Mouse (Mus musculus): ENCODE measurements at regions not wholly inside any gene's neighbourhood (a gene's known extent, or its start where the extent isn't known, plus 50 kb on each side); places are given as distances from the start of the nearest gene placed in this dataset.

DNA sequence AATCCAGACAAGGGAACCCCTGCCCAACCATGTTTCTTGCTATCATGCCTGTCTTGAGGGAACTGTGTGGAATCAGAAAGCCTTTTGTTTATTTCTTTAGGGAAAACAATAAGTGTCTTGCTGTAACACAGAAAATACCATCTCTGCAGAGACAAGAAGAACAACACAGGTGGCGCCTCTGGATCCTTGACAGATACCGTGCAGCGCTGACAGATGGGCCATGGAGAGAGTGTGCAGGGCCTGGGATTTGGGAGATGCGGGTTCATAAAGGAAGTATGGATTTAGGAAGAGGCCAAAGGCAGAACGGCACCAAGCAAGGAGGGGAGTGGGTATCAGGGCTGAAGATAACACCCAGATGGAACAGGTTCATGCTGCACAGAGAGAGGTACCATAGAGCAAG lies 209.3 kb downstream of the Drd1 start:
- no peaks in the 10 kb centered on the region; the same call in 1 of the 2 replicates for H3K27me3 ChIP-seq
- no peak for ATAC-seq (replicated peaks; ENCODE audit: low FRiP score)
- whole genome bisulfite sequencing, result 87% methylated on average over 5 of the region's 5 CpGs
- no peak overlapping the region for H3K4me3 ChIP-seq (replicated peaks)
- H3K4me2 ChIP-seq, result no peak overlapping the region
- no peaks in the 10 kb centered on the region for H3K36me3 ChIP-seq
- H3K4me1 ChIP-seq, result no peaks in the 10 kb centered on the region
- H3K9ac ChIP-seq, result no peak overlapping the region
- H3K27ac ChIP-seq, result no peak overlapping the region
- H3K9me3 ChIP-seq (replicated peaks), result no peaks in the 10 kb centered on the region

DNA sequence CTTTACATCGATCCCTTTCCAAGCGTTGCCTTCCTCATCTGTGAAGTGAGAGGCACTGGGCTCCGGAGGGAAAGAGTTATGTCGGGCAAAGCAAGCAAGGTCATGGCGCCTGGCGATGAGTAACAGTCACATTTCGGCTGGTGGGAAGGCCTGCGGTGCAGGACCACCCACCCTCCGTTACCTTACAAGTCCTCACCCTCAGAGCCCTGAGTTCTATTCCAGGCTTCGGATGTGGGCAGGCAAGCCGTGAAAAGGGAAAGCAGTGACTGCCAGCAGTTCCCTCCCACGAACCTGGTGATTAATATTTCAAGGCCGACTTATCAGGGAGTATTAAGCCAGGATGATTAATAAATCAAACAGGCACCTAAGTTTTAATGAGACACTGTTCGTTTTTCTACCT lies 209.7 kb downstream of the Drd1 start:
- Histone ChIP-seq H3K9me3 (replicated peaks) (no peaks in the 10 kb centered on the region), H3K4me3 (replicated peaks) (no peak overlapping the region), H3K36me3 (no peaks in the 10 kb centered on the region), H3K4me2 (no peak overlapping the region), H3K9ac (no peak overlapping the region), H3K4me1 (no peaks in the 10 kb centered on the region), H3K27me3 (no peaks in the 10 kb centered on the region; the same call in 1 of the 2 replicates), H3K27ac (no peak overlapping the region)
- ATAC-seq (replicated peaks; ENCODE audit: low FRiP score), result no peak
- 63% methylated on average over 14 of the region's 14 CpGs for WGBS

DNA sequence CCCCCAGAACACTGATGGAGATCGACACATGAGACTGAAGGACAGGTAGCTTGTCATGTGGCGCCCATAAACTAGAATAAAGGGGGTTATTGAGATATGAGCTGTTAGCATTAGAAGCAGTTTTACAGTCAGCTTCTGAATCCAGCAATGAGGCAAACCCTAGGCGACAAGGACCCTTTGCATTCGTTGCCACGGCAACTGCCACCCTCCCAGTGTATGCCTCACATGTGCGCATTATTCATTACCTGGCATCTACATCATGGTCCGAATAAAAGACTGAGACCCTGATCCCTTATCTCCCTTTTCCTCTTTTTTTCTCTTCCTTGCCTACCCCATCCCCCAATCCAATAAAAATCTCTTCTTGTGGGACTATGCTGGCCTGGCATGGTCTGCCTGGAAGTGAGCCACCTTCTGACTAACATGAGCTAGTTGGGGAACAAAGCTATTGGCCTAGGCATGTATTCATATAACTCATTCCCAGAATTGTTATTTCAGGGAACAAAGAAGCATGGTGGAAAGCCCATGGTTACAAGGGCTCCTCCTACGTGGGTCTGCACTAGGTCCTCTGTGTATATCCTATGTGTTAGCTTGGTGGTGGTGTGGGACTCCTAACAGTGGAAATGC lies 229.4 kb downstream of the Drd1 start:
- WGBS, result 70% methylated on average over 8 of the region's 8 CpGs
- Histone ChIP-seq H3K27me3 (no peaks in the 10 kb centered on the region), H3K4me3 (replicated peaks) (no peak overlapping the region), H3K4me1 (no peaks in the 10 kb centered on the region), H3K27ac (no peak overlapping the region), H3K4me2 (no peak overlapping the region), H3K9me3 (replicated peaks) (no peaks in the 10 kb centered on the region; the same call in 1 of the 2 replicates), H3K36me3 (no peaks in the 10 kb centered on the region), H3K9ac (no peak overlapping the region)
- ATAC-seq (replicated peaks; ENCODE audit: low FRiP score), result no peak

DNA sequence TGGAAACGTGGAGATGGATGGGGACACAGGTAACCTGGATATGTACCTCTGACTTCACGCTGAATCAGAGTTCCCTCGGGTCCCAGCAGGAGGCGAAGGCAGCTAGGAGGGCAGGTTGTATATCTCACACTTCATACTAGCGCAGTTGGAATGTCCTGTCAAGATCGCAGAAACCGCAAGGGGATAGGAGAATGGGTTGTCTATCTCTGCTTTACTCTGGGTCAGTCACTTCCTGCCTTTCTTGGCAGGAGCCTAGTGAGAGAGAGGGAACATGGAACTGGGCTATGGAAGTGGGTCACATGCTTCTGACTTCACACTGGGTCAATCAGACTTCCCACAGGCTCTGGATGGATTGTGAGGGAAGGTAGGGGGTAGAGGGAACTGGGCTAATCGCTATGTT lies 233.4 kb downstream of the Drd1 start:
- Histone ChIP-seq H3K4me3 (replicated peaks) (no peak overlapping the region), H3K27me3 (no peaks in the 10 kb centered on the region), H3K4me2 (no peak overlapping the region), H3K9me3 (replicated peaks) (no peaks in the 10 kb centered on the region), H3K36me3 (no peaks in the 10 kb centered on the region), H3K27ac (no peak overlapping the region), H3K9ac (no peak overlapping the region), H3K4me1 (no peaks in the 10 kb centered on the region)
- no peak for ATAC-seq (replicated peaks; ENCODE audit: low FRiP score)
- 76% methylated on average over 8 of the region's 8 CpGs for WGBS

DNA sequence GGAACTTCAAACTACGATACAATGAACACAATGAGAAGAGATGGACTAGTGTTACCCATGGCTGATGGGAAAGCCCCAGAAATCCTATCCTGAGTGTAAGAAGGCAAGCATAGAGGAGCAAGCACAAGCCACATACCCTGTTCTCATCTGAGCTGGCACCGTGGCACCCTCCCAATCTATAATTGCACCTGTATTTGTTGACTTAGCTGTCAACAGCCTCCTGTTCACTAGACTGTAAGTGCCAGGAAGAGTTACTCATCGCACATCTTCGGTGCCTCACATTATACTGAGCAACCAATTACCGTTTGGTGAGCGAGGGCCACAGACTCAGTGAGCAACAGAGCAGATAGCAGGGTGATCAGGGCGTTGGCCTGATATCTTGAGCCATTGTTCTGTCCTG lies 239.9 kb downstream of the Drd1 start:
- Histone ChIP-seq H3K9me3 (replicated peaks) (no peaks in the 10 kb centered on the region), H3K9ac (no peak overlapping the region), H3K27me3 (no peaks in the 10 kb centered on the region), H3K4me2 (no peak overlapping the region), H3K36me3 (no peaks in the 10 kb centered on the region), H3K27ac (no peak overlapping the region), H3K4me1 (no peaks in the 10 kb centered on the region), H3K4me3 (replicated peaks) (no peak overlapping the region)
- ATAC-seq (replicated peaks; ENCODE audit: low FRiP score), result no peak
- 85% methylated on average over 7 of the region's 7 CpGs for WGBS

DNA sequence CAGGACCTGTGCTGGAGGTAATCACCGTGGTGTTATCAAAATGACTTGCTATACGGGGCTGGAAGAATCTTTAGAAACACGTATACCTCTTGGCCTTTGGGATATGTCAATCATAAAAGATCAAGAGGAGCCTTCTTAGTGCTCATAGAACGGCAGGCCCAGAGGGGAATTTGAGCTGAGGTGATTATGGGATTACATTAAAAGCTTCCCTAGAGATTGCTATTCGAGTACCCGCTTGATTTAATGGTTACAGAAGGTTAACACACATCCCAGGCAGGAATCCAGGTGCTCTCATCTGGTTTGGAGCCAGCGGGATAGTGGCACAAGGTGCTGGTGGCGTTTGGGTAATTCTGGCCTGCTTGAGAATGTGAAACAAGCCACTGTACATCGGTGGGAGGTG lies 241.4 kb downstream of the Drd1 start:
- H3K4me2 ChIP-seq, result no peak overlapping the region
- no peak for ATAC-seq (replicated peaks; ENCODE audit: low FRiP score)
- H3K27me3 ChIP-seq, result no peaks in the 10 kb centered on the region
- H3K36me3 ChIP-seq, result no peaks in the 10 kb centered on the region
- no peaks in the 10 kb centered on the region for H3K4me1 ChIP-seq
- H3K9ac ChIP-seq, result no peak overlapping the region
- no peak overlapping the region for H3K27ac ChIP-seq
- no peak overlapping the region for H3K4me3 ChIP-seq (replicated peaks)
- H3K9me3 ChIP-seq (replicated peaks), result no peaks in the 10 kb centered on the region
- WGBS, result 71% methylated on average over 9 of the region's 9 CpGs

DNA sequence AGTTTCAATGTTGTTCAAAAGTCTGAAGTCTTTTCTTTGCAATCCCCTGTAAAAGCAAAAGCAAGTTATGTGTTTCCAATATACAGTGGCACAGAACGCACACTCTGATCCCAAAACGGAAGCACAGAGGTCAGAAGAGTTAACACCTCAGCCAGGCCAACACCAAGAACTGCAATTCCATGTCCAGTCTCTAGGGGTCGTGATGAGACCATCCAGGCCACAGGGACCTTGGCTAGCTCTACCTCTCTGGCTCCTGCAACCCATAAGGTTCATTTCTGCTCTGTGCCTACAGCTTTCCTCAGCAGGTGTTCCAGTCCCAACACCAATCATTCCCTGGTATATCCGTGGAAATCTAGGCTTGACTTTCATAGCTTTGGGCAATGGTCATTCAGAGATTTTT lies 243.6 kb downstream of the Drd1 start:
- Histone ChIP-seq H3K9me3 (replicated peaks) (no peaks in the 10 kb centered on the region), H3K9ac (no peak overlapping the region), H3K4me2 (no peak overlapping the region), H3K27me3 (no peaks in the 10 kb centered on the region), H3K4me1 (0 out of 2 replicates have a peak, but pooled peaks cover 6% of the 10 kb centered on the region), H3K36me3 (no peaks in the 10 kb centered on the region), H3K27ac (no peak overlapping the region), H3K4me3 (replicated peaks) (no peak overlapping the region)
- WGBS, result 28% methylated on average over 4 of the region's 4 CpGs
- no peak for ATAC-seq (replicated peaks; ENCODE audit: low FRiP score)

DNA sequence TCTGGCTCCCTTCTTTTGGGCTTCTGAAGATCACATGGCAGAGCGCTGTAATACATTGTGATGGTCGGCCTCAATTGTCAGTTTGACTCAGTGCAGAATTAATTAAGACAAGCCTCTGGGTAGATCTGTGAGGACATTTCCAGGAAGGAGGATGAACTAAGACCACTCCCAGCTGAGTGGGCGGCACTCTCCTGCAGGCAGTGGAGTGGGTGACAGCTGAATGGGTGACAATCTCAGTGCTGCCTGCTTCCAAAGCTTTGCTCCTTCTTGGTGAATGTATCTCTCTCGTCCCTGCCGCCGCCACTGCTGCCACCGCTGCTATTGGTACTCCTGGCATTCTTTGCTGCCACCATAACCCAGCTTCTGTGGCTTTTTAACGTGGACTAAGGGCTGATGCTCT lies 244.4 kb downstream of the Drd1 start:
- no peaks in the 10 kb centered on the region for H3K27me3 ChIP-seq
- H3K9ac ChIP-seq, result no peak overlapping the region
- H3K4me2 ChIP-seq, result no peak overlapping the region
- WGBS, result 80% methylated on average over 8 of the region's 8 CpGs
- no peak overlapping the region for H3K27ac ChIP-seq
- H3K4me3 ChIP-seq (replicated peaks), result no peak overlapping the region
- ATAC-seq (replicated peaks; ENCODE audit: low FRiP score), result no peak
- H3K4me1 ChIP-seq, result 0 out of 2 replicates have a peak, but pooled peaks cover 6% of the 10 kb centered on the region
- H3K36me3 ChIP-seq, result no peaks in the 10 kb centered on the region
- H3K9me3 ChIP-seq (replicated peaks), result no peaks in the 10 kb centered on the region

DNA sequence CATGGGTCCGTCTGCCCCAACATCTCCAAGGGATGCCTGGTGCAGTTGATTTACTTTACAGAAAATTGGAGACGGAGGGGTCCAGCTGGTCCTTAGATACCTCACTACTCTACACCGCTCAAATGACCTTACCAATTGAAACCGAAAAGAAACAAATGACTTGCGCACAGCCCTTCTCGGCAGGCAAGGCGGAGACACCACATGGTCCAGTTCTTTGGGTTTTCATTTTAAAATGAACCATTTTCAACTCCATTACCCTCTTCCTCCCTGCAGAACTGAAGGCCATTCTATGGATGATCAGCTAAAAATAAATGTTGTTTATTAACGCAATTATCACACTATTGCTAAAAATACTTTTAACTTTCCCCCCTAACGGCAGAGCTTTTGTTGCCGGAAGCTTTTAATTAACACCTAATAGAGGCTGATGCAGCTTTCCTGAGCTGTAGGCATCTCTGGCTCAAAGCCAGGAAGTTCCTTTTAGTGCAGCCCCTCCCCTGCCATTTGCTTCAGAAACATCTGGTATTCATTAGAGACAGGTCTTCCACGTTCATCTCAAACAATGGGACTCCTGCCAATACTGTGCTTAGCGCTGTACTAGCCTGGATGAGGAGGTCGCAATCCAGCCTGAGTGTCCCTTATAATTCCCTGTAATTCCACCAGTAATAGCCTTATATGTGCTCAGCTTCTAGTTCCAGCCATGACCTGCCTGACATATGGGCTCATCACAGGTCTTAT lies 247.5 kb downstream of the Drd1 start:
- H3K4me3 ChIP-seq (replicated peaks), result no peak overlapping the region
- no peaks in the 10 kb centered on the region for H3K27me3 ChIP-seq
- ATAC-seq (replicated peaks; ENCODE audit: low FRiP score), result no peak
- H3K4me2 ChIP-seq, result no peak overlapping the region
- H3K9me3 ChIP-seq (replicated peaks), result no peaks in the 10 kb centered on the region
- WGBS, result 34% methylated on average over 13 of the region's 13 CpGs
- no peak overlapping the region for H3K9ac ChIP-seq
- 0 out of 2 replicates have a peak, but pooled peaks cover 6% of the 10 kb centered on the region for H3K4me1 ChIP-seq
- H3K36me3 ChIP-seq, result no peaks in the 10 kb centered on the region
- no peak overlapping the region for H3K27ac ChIP-seq

DNA sequence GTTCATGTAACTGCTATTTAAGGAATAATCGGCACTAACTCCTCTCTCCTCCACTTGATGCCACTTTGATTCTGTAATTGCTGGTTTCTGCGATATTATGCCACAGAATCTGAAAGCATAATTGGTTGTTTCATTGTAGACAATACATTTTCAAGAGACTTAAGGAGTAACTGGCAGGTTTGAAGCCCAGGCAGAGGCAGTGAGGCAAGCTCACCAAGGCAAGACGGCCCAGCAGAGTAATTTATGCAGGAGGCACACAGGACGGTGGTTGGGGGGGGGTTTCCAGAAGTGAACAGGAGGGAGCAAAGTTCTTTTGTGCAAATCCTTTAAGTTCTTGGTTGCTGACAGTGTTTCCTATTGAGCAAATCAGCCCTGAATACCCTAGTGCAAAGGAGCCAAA lies 249.6 kb downstream of the Drd1 start:
- H3K4me3 ChIP-seq (replicated peaks), result no peak overlapping the region
- H3K36me3 ChIP-seq, result no peaks in the 10 kb centered on the region
- 59% methylated on average over 4 of the region's 4 CpGs for WGBS
- H3K4me2 ChIP-seq, result no peak overlapping the region
- no peaks in the 10 kb centered on the region for H3K9me3 ChIP-seq (replicated peaks)
- H3K9ac ChIP-seq, result no peak overlapping the region
- H3K27me3 ChIP-seq, result no peaks in the 10 kb centered on the region
- ATAC-seq (replicated peaks; ENCODE audit: low FRiP score), result no peak
- H3K4me1 ChIP-seq, result 0 out of 2 replicates have a peak, but pooled peaks cover 6% of the 10 kb centered on the region
- no peak overlapping the region for H3K27ac ChIP-seq

DNA sequence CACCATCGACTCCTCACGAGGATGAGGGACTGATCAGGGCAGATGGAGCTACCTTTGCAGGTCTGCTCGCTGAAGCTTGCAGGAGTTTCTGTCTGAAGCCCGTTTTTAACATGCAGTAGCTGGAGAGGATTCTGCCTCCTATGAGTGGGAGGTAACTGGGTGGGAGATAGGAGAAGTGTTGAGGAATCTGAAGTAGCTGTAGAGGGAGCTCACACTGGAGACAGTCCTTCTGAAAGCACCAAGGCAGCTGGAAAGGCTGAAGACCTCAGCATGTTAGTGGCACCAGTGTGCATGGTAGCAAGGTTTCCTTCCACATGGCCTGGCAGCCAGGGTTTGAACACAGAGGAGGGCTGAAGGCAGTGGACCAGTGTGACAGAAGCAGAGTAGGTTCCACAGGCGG lies 254.5 kb downstream of the Drd1 start:
- WGBS, result 75% methylated on average over 5 of the region's 5 CpGs
- H3K27me3 ChIP-seq, result no peaks in the 10 kb centered on the region
- no peak overlapping the region for H3K9ac ChIP-seq
- no peak overlapping the region for H3K4me3 ChIP-seq (replicated peaks)
- no peaks in the 10 kb centered on the region for H3K9me3 ChIP-seq (replicated peaks)
- H3K4me1 ChIP-seq, result no peaks in the 10 kb centered on the region
- H3K36me3 ChIP-seq, result no peaks in the 10 kb centered on the region
- no peak for ATAC-seq (replicated peaks; ENCODE audit: low FRiP score)
- no peak overlapping the region for H3K27ac ChIP-seq
- no peak overlapping the region for H3K4me2 ChIP-seq

DNA sequence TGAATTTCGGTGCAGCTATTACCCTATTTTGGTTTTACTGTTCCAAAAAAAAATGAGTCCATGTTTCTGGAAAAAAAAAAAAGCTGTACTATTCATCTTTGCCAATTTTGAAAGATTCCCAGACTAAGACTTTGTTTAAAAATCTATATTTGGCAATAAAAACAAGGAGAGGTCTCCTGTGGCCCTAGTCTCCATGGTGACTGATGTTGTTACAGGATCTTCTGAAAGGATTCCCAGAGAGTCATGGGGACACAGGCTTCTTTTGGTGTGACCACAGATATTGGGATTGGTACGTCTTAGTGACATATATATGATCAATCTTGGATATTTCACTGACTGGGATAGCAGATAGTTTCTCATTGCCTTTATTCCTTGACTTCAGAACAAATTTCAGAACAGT lies 266.7 kb downstream of the Drd1 start:
- Histone ChIP-seq H3K4me2 (no peak overlapping the region), H3K27me3 (no peaks in the 10 kb centered on the region), H3K36me3 (no peaks in the 10 kb centered on the region), H3K9me3 (replicated peaks) (no peaks in the 10 kb centered on the region), H3K27ac (no peak overlapping the region), H3K9ac (no peak overlapping the region), H3K4me3 (replicated peaks) (no peak overlapping the region), H3K4me1 (no peaks in the 10 kb centered on the region)
- no peak for ATAC-seq (replicated peaks; ENCODE audit: low FRiP score)
- 76% methylated on average over 2 of the region's 2 CpGs for WGBS

DNA sequence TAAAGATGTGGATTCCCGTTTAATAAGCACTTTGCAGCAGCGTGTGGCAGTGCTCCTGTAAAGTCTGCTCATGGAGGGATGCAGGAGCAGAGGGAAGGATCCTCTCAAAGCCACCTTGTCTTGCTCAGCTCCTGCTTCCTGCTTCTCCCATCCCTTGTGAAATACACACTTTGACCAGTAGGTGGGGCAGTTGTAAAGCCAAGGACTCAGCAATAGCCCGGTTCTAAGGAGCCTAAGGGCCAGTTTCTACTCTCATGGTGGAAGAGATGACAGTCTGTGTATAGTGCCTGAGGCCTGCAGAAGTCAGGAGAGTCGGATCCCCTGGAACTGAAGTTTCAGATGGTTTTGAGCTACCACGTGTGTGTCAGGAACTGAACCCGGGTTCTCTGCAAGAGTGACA lies 272.0 kb downstream of the Drd1 start:
- H3K4me2 ChIP-seq, result no peak overlapping the region
- ATAC-seq (replicated peaks; ENCODE audit: low FRiP score), result no peak
- no peak overlapping the region for H3K4me3 ChIP-seq (replicated peaks)
- H3K36me3 ChIP-seq, result no peaks in the 10 kb centered on the region
- no peaks in the 10 kb centered on the region for H3K9me3 ChIP-seq (replicated peaks)
- WGBS, result 26% methylated on average over 6 of the region's 6 CpGs
- no peak overlapping the region for H3K9ac ChIP-seq
- H3K4me1 ChIP-seq, result no peaks in the 10 kb centered on the region
- no peaks in the 10 kb centered on the region for H3K27me3 ChIP-seq
- no peak overlapping the region for H3K27ac ChIP-seq

Measured in kidney, embryonic 15.5 days (tissue).